Comparison of ENCODE assay signal across 8 mouse cellular contexts in genomic region chr11:75966401-75967372, GRCm38 (mm10). TPM values are rescaled to one million over a fixed set of nuclear protein-coding genes. Genes with fewer than 3 reads are reported as not detected.
DNase-seq lines count a peak whose midpoint lies in the region; ATAC-seq and TF ChIP-seq lines count a peak whose summit lies in the region.

No protein-coding gene starts in this region.

- no peaks in the 10 kb centered on the region for H3K9me3 ChIP-seq in heart, embryonic 10.5 days
- no peaks in the 10 kb centered on the region for H3K9me3 ChIP-seq in kidney, embryonic 14.5 days (ENCODE audit: control insufficient read depth, low read length)
- H3K9me3 ChIP-seq in liver, embryonic 13.5 days (replicated peaks) = no peaks in the 10 kb centered on the region
- H3K9me3 ChIP-seq in stomach, embryonic 14.5 days (ENCODE audit: control insufficient read depth, low read depth, low read length) = no peaks in the 10 kb centered on the region

- peak overlapping the region; percentile 95 for H3K4me2 ChIP-seq in kidney, embryonic 14.5 days (replicated peaks; ENCODE audit: low read depth, low read length)
- H3K4me2 ChIP-seq in liver, embryonic 13.5 days = peak overlapping the region; percentile 75
- peak overlapping the region; percentile 91 for H3K4me2 ChIP-seq in stomach, embryonic 14.5 days (replicated peaks; ENCODE audit: low read depth, low read length)

- H3K4me3 ChIP-seq in C2C12 (ENCODE audit: insufficient read depth, poor library complexity, severe bottlenecking) = peak overlapping the region; percentile 16
- H3K4me3 ChIP-seq in bone marrow, adult 2 months (replicated peaks; ENCODE audit: control insufficient read depth, low read depth, low read length) = peak overlapping the region; percentile 86
- peak overlapping the region; percentile 62 for H3K4me3 ChIP-seq in embryonic fibroblast, embryonic 13.5 days (ENCODE audit: insufficient read depth, low read length)
- H3K4me3 ChIP-seq in heart, embryonic 10.5 days = peak overlapping the region; percentile 80
- peak overlapping the region; percentile 66 for H3K4me3 ChIP-seq in kidney, embryonic 14.5 days (ENCODE audit: low read length)
- H3K4me3 ChIP-seq in liver, embryonic 13.5 days (replicated peaks) = peak overlapping the region; percentile 60
- peak overlapping the region; percentile 59 for H3K4me3 ChIP-seq in stomach, embryonic 14.5 days (ENCODE audit: low read depth, low read length)

- under 1% methylated on average over 89 of the region's 90 CpGs for WGBS in bone marrow, adult 2 months
- under 1% methylated on average over 90 of the region's 90 CpGs for WGBS in heart, embryonic 10.5 days
- under 1% methylated on average over 84 of the region's 90 CpGs for WGBS in kidney, embryonic 14.5 days
- under 1% methylated on average over 82 of the region's 90 CpGs for WGBS in liver, embryonic 13.5 days (ENCODE audit: insufficient replicate concordance)
- under 1% methylated on average over 82 of the region's 90 CpGs for WGBS in stomach, embryonic 14.5 days

- TF ChIP-seq CTCF in C2C12 (IDR thresholded peaks at IDR 0.05; ENCODE audit: control insufficient read depth, insufficient read depth, insufficient read length) = peak; percentile 77
- TF ChIP-seq CTCF in bone marrow, adult 2 months (IDR thresholded peaks at IDR 0.05; ENCODE audit: control insufficient read depth, insufficient read depth, low read length) = peak; percentile 67
- peak; percentile 32; the same call in 1 of the 2 replicates for TF ChIP-seq CTCF in embryonic fibroblast, embryonic 13.5 days (IDR thresholded peaks at IDR 0.05; ENCODE audit: borderline replicate concordance, insufficient read depth, low read length)

- DNase-seq in heart, embryonic 10.5 days (ENCODE audit: low spot score) = peak; percentile 84
- peak; percentile 22 for DNase-seq in liver, embryonic 13.5 days
- peak; percentile 78 to 85 for DNase-seq in natural killer cell, adult 2 months (ENCODE audit: low spot score in 2 of 2)

- peak overlapping the region; percentile 94 for H3K27ac ChIP-seq in bone marrow, adult 2 months (ENCODE audit: control insufficient read depth, insufficient read depth, low read depth, low read length, poor library complexity)
- H3K27ac ChIP-seq in embryonic fibroblast, embryonic 13.5 days (ENCODE audit: insufficient read depth, low read length) = no peak overlapping the region
- H3K27ac ChIP-seq in heart, embryonic 10.5 days = peak overlapping the region; percentile 84
- H3K27ac ChIP-seq in kidney, embryonic 14.5 days (ENCODE audit: low read depth, low read length) = peak overlapping the region; percentile 67; the same call in 1 of the 2 replicates
- no peak overlapping the region for H3K27ac ChIP-seq in liver, embryonic 13.5 days
- H3K27ac ChIP-seq in stomach, embryonic 14.5 days (ENCODE audit: low read length) = peak overlapping the region; percentile 81; the same call in 1 of the 2 replicates

- H3ac ChIP-seq in C2C12 (ENCODE audit: control insufficient read depth, insufficient read length, low read depth) = peak overlapping the region; percentile 42

- TF ChIP-seq POLR2A in bone marrow, adult 2 months (IDR thresholded peaks at IDR 0.05; ENCODE audit: borderline replicate concordance, control insufficient read depth, low read depth, low read length) = peak; percentile 14; the same call in 1 of the 2 replicates
- no peak for TF ChIP-seq POLR2A in embryonic fibroblast, embryonic 13.5 days (IDR thresholded peaks at IDR 0.05; ENCODE audit: low read depth, low read length)

- no peaks in the 10 kb centered on the region for H3K36me3 ChIP-seq in C2C12 (ENCODE audit: control insufficient read depth, insufficient read depth)
- no peaks in the 10 kb centered on the region for H3K36me3 ChIP-seq in heart, embryonic 10.5 days
- H3K36me3 ChIP-seq in kidney, embryonic 14.5 days (ENCODE audit: control insufficient read depth, insufficient read depth, low read length) = no peaks in the 10 kb centered on the region
- no peaks in the 10 kb centered on the region for H3K36me3 ChIP-seq in liver, embryonic 13.5 days
- no peaks in the 10 kb centered on the region for H3K36me3 ChIP-seq in stomach, embryonic 14.5 days (ENCODE audit: control insufficient read depth, insufficient read depth, low read length)

- peak overlapping the region; percentile 68 for H3K9ac ChIP-seq in kidney, embryonic 14.5 days (ENCODE audit: low read depth, low read length)
- H3K9ac ChIP-seq in liver, embryonic 13.5 days = peak overlapping the region; percentile 63
- peak overlapping the region; percentile 49 for H3K9ac ChIP-seq in stomach, embryonic 14.5 days (replicated peaks; ENCODE audit: low read depth, low read length)

- H3K4me1 ChIP-seq in bone marrow, adult 2 months (ENCODE audit: control insufficient read depth, insufficient read depth, low read length) = no peaks in the 10 kb centered on the region
- H3K4me1 ChIP-seq in embryonic fibroblast, embryonic 13.5 days (ENCODE audit: control insufficient read depth, insufficient read depth, low read length) = no peaks in the 10 kb centered on the region
- H3K4me1 ChIP-seq in heart, embryonic 10.5 days = peaks cover 48% of the 10 kb centered on the region
- peaks cover 34% of the 10 kb centered on the region for H3K4me1 ChIP-seq in kidney, embryonic 14.5 days (ENCODE audit: control insufficient read depth, insufficient read depth, low read length)
- H3K4me1 ChIP-seq in liver, embryonic 13.5 days (replicated peaks) = peaks cover 11% of the 10 kb centered on the region
- peaks cover 15% of the 10 kb centered on the region for H3K4me1 ChIP-seq in stomach, embryonic 14.5 days (ENCODE audit: control insufficient read depth, insufficient read depth, low read length)

- ATAC-seq in kidney, embryonic 14.5 days (ENCODE audit: low FRiP score, low TSS enrichment) = peak; percentile 82
- peak; percentile 73 for ATAC-seq in liver, embryonic 13.5 days (ENCODE audit: low read depth)
- ATAC-seq in stomach, embryonic 14.5 days (ENCODE audit: insufficient number of reproducible peaks, insufficient read depth, low FRiP score, low read depth) = peak; percentile 78

- H3K79me3 ChIP-seq in C2C12 (ENCODE audit: low read depth) = no peaks in the 10 kb centered on the region

- peaks cover 28% of the 10 kb centered on the region for H3K27me3 ChIP-seq in C2C12 (ENCODE audit: control insufficient read depth, insufficient read depth, insufficient read length)
- peaks cover 57% of the 10 kb centered on the region for H3K27me3 ChIP-seq in heart, embryonic 10.5 days (ENCODE audit: insufficient read depth, poor library complexity, severe bottlenecking)
- peaks cover 17% of the 10 kb centered on the region; the same call in 1 of the 2 replicates for H3K27me3 ChIP-seq in kidney, embryonic 14.5 days (ENCODE audit: control insufficient read depth, insufficient read depth, low read length)
- H3K27me3 ChIP-seq in liver, embryonic 13.5 days = peaks cover 62% of the 10 kb centered on the region
- no peaks in the 10 kb centered on the region for H3K27me3 ChIP-seq in stomach, embryonic 14.5 days (ENCODE audit: control insufficient read depth, insufficient read depth, low read length)

- no peaks in the 10 kb centered on the region for H3K79me2 ChIP-seq in C2C12 (ENCODE audit: control insufficient read depth, insufficient read depth)

TF ChIP-seq in C2C12, 6 proteins besides CTCF, POLR2A, EP300 and RAD21:
- TF ChIP-seq MYOD1 (IDR thresholded peaks at IDR 0.05; ENCODE audit: control insufficient read depth, insufficient read length, low read depth) = no peak
- TF ChIP-seq CEBPB (IDR thresholded peaks at IDR 0.05; ENCODE audit: low read depth) = no peak
- no peak for TF ChIP-seq FOSL1 (IDR thresholded peaks at IDR 0.05; ENCODE audit: insufficient read depth, low read length, poor library complexity, severe bottlenecking)
- TF ChIP-seq MYOG (IDR thresholded peaks at IDR 0.05; ENCODE audit: control insufficient read depth, extremely low read depth, insufficient read length) = no peak
- TF ChIP-seq USF1 (IDR thresholded peaks at IDR 0.05; ENCODE audit: low read depth) = no peak
- no peak for TF ChIP-seq MAX (IDR thresholded peaks at IDR 0.05)

RNA-seq across cellular contexts. Expression of gene Rph3al, which starts 28.5 kb away (rescaled TPM):
- polyA plus RNA-seq in C2C12 (2012; fragmentation: generic; extraction: Trizol) = 0.11 TPM
- 4.8 and 5.0 TPM in 2 replicates for polyA plus RNA-seq in bone marrow, adult 2 months (2011; ENCODE audit: insufficient read depth, insufficient read length, low replicate concordance, missing spikeins)
- 0.47 and 0.82 TPM in 2 replicates for polyA plus RNA-seq in embryonic fibroblast, embryonic 13.5 days (2011; ENCODE audit: insufficient read length, low read depth, missing spikeins)
- 3.9 and 4.1 TPM in 2 replicates for polyA plus RNA-seq in heart, embryonic 10.5 days (2016; fragmentation: Nextera tagmentation; extraction: Ambion mirVana)
- 8.8 and 13.1 TPM in 2 replicates for polyA plus RNA-seq in kidney, embryonic 14.5 days (2014; fragmentation: Nextera tagmentation; extraction: Ambion mirVana)
- 0.31 and 0.43 TPM in 2 replicates for polyA plus RNA-seq in liver, embryonic 13.5 days (2015; fragmentation: Nextera tagmentation; extraction: Ambion mirVana)
- polyA plus RNA-seq in stomach, embryonic 14.5 days (2014; fragmentation: Nextera tagmentation; extraction: Ambion mirVana) = 8.6 and 10.6 TPM in 2 replicates

RNA-seq across cellular contexts. Expression of gene 1700016K19Rik, which starts 33.0 kb away (rescaled TPM):
- polyA plus RNA-seq in C2C12 (2012; fragmentation: generic; extraction: Trizol) = not detected
- not detected in 2 replicates for polyA plus RNA-seq in bone marrow, adult 2 months (2011; ENCODE audit: insufficient read depth, insufficient read length, low replicate concordance, missing spikeins)
- polyA plus RNA-seq in embryonic fibroblast, embryonic 13.5 days (2011; ENCODE audit: insufficient read length, low read depth, missing spikeins) = not detected in 2 replicates
- polyA plus RNA-seq in heart, embryonic 10.5 days (2016; fragmentation: Nextera tagmentation; extraction: Ambion mirVana) = 0.16 TPM in 1 of 2 replicates, not detected in the other
- polyA plus RNA-seq in kidney, embryonic 14.5 days (2014; fragmentation: Nextera tagmentation; extraction: Ambion mirVana) = 0.31 and 0.50 TPM in 2 replicates
- polyA plus RNA-seq in liver, embryonic 13.5 days (2015; fragmentation: Nextera tagmentation; extraction: Ambion mirVana) = not detected in 2 replicates
- 3.2 and 4.2 TPM in 2 replicates for polyA plus RNA-seq in stomach, embryonic 14.5 days (2014; fragmentation: Nextera tagmentation; extraction: Ambion mirVana)

Comparison
In these comparisons a context has a peak if more than half of its experiments do, and no peak if none do; other contexts are left out.
1. H3K4me3 ChIP-seq: peak in every context shown above with its lines; median percentile 86 in bone marrow, adult 2 months; 80 in heart, embryonic 10.5 days; 66 in kidney, embryonic 14.5 days; 62 in embryonic fibroblast, embryonic 13.5 days; 60 in liver, embryonic 13.5 days; 59 in stomach, embryonic 14.5 days; 16 in C2C12.
2. H3K27ac ChIP-seq: peak in bone marrow, adult 2 months (single experiment), heart, embryonic 10.5 days (single experiment), kidney, embryonic 14.5 days (single experiment) and stomach, embryonic 14.5 days (single experiment); none in embryonic fibroblast, embryonic 13.5 days (single experiment) and liver, embryonic 13.5 days (single experiment).
3. DNase-seq: peak in every context shown above with its lines; median percentile 84 in heart, embryonic 10.5 days; 82 in natural killer cell, adult 2 months; 22 in liver, embryonic 13.5 days.
4. Peak in every context shown above with its lines, with median percentiles within 50 percentile points of each other: CTCF ChIP-seq, ATAC-seq, H3K4me2 ChIP-seq and H3K9ac ChIP-seq.